Mouse (Mus musculus) kidney, postnatal 10 days (tissue): ENCODE results near the gene Gtf3c3.

ENCODE experiments used
- DNase-seq: peaks from one replicate; pipeline ENCODE4 v3.0.0; 2021; ENCODE audit warnings: mixed read lengths

Gene Gtf3c3

GRCm38 (mm10) chr1:54438340-54439079 lies at the start of gene Gtf3c3:
TSS of gene Gtf3c3 (minus strand) at chr1:54438971.
- peak; percentile 87 for DNase-seq

- no peak for DNase-seq
Observed at GRCm38 (mm10) chr1:54484744-54485420, 46.1 kb upstream of the Gtf3c3 start.

- no peak for DNase-seq
Observed at GRCm38 (mm10) chr1:54480491-54480890, 41.7 kb upstream of the Gtf3c3 start.

- no peak for DNase-seq
Observed at GRCm38 (mm10) chr1:54468662-54469061, 29.9 kb upstream of the Gtf3c3 start.

- no peak for DNase-seq
Observed at GRCm38 (mm10) chr1:54467366-54467765, 28.6 kb upstream of the Gtf3c3 start.

GRCm38 (mm10) chr1:54452116-54452515 lies 13.3 kb upstream of the Gtf3c3 start:
- no peak for DNase-seq

GRCm38 (mm10) chr1:54448833-54449232 lies 10.1 kb upstream of the Gtf3c3 start:
- DNase-seq: no peak

- DNase-seq: no peak
Observed at GRCm38 (mm10) chr1:54443641-54444040, 4.9 kb upstream of the Gtf3c3 start.

- DNase-seq: no peak
Observed at GRCm38 (mm10) chr1:54439080-54439476, 307 bp upstream of the Gtf3c3 start.

GRCm38 (mm10) chr1:54422195-54422750 lies 16.5 kb downstream of the Gtf3c3 start:
- DNase-seq: no peak

- DNase-seq: no peak
Observed at GRCm38 (mm10) chr1:54421670-54422069, 17.1 kb downstream of the Gtf3c3 start.

GRCm38 (mm10) chr1:54402736-54403135 lies 36.0 kb downstream of the Gtf3c3 start:
- DNase-seq: no peak

GRCm38 (mm10) chr1:54384221-54384620 lies 54.5 kb downstream of the Gtf3c3 start:
- no peak for DNase-seq

- peak; percentile 80 for DNase-seq
Observed at GRCm38 (mm10) chr1:54380978-54381914, 57.5 kb downstream of the Gtf3c3 start.

- peak; percentile 13 for DNase-seq
Observed at GRCm38 (mm10) chr1:54377506-54378051, 61.2 kb downstream of the Gtf3c3 start.

- DNase-seq: no peak
Observed at GRCm38 (mm10) chr1:54356566-54356965, 82.2 kb downstream of the Gtf3c3 start.

GRCm38 (mm10) chr1:54355485-54355884 lies 83.3 kb downstream of the Gtf3c3 start:
- no peak for DNase-seq

- DNase-seq: no peak
Observed at GRCm38 (mm10) chr1:54354786-54355185, 84.0 kb downstream of the Gtf3c3 start.
